Mouse (Mus musculus) hindbrain, embryonic 13.5 days (tissue): ENCODE results near the gene 1700025B11Rik. TPM values are rescaled to one million over a fixed set of nuclear protein-coding genes. Genes with fewer than 3 reads are reported as not detected.
"Not testable (repeated sequence)": the region's sequence is repeated elsewhere in the genome, so short reads cannot be mapped to it uniquely, and the experiment has no call there.

ENCODE experiments used
- ATAC-seq: fragments of 200-750 bp; cut with Nextera tagmentation; 2 replicates; pipeline ENCODE4 v1.8.0; 2017; ENCODE audit warnings: moderate TSS enrichment; ENCODE audit not compliant: low FRiP score
- H3K27ac ChIP-seq: fragments of 300-500 bp; sonication (generic); 2 replicates; pipeline ENCODE4 v1.5.1; 2015; ENCODE audit warnings: inconsistent platforms, mild to moderate bottlenecking, moderate library complexity
- H3K27me3 ChIP-seq: fragments of 300-500 bp; sonication (generic); 2 replicates; pipeline ENCODE4 v1.6.1; 2015; ENCODE audit warnings: mild to moderate bottlenecking, inconsistent platforms
- H3K36me3 ChIP-seq: fragments of 300-500 bp; sonication (generic); 2 replicates; pipeline ENCODE4 v1.6.1; 2015; ENCODE audit warnings: mild to moderate bottlenecking, inconsistent platforms
- H3K4me1 ChIP-seq: fragments of 300-500 bp; sonication (generic); replicated peaks from 2 replicates; pipeline ENCODE4 v1.6.1; 2015; ENCODE audit warnings: inconsistent platforms
- H3K4me2 ChIP-seq: fragments of 300-500 bp; sonication (generic); 2 replicates; pipeline ENCODE4 v1.6.1; 2015; ENCODE audit warnings: inconsistent platforms, mild to moderate bottlenecking, moderate library complexity
- H3K4me3 ChIP-seq: fragments of 300-500 bp; sonication (generic); 2 replicates; pipeline ENCODE4 v1.5.1; 2015; ENCODE audit warnings: mild to moderate bottlenecking, inconsistent platforms
- H3K9ac ChIP-seq: fragments of 300-500 bp; sonication (generic); 2 replicates; pipeline ENCODE4 v1.6.1; 2015; ENCODE audit warnings: mild to moderate bottlenecking, inconsistent platforms
- H3K9me3 ChIP-seq: fragments of 300-500 bp; sonication (generic); 2 replicates; pipeline ENCODE4 v1.6.1; 2016; ENCODE audit warnings: inconsistent platforms
- WGBS: fragments of 180-500 bp; shearing (Covaris S2); methylation state at CpG from one replicate; pipeline ENCODE4 v1.1.7; 2015; 5-methylcytosine and 5-hydroxymethylcytosine counted together
- polyA plus RNA-seq: library from polyadenylated mRNA; unstranded; fragments of >200 nt; fragmentation: Nextera tagmentation; extraction: Ambion mirVana; gene quantifications from 2 replicates; pipeline ENCODE4 v1.2.1, GENCODE M21; 2015

Gene 1700025B11Rik
- polyA plus RNA-seq = not detected in 2 replicates

GRCm38 (mm10) chr15:77561792-77562191 lies at the start of gene 1700025B11Rik:
1700025B11Rik (minus strand) TSS chr15:77561892.
- Histone ChIP-seq H3K27ac (no peak within 1 kb of the TSS), H3K36me3 (no peaks in the 10 kb centered on the region), H3K4me1 (no peaks in the 10 kb centered on the region), H3K27me3 (no peaks in the 10 kb centered on the region), H3K4me2 (no peak within 1 kb of the TSS), H3K9ac (no peak within 1 kb of the TSS), H3K9me3 (no peaks in the 10 kb centered on the region), H3K4me3 (no peak within 1 kb of the TSS)
- no peak for ATAC-seq

GRCm38 (mm10) chr15:77606069-77606468 lies 44.4 kb upstream of the 1700025B11Rik start:
- ATAC-seq = no peak
- no peak overlapping the region for H3K9ac ChIP-seq
- no peak overlapping the region for H3K27ac ChIP-seq
- H3K9me3 ChIP-seq = no peaks in the 10 kb centered on the region
- H3K4me3 ChIP-seq = no peak overlapping the region
- WGBS = 94% methylated on average over 3 of the region's 3 CpGs
- H3K4me1 ChIP-seq = no peaks in the 10 kb centered on the region
- no peaks in the 10 kb centered on the region for H3K27me3 ChIP-seq
- H3K4me2 ChIP-seq = no peak overlapping the region
- no peaks in the 10 kb centered on the region for H3K36me3 ChIP-seq

- Histone ChIP-seq H3K27ac (no peak within 1 kb of the TSS), H3K4me3 (no peak within 1 kb of the TSS), H3K9me3 (no peaks in the 10 kb centered on the region), H3K36me3 (no peaks in the 10 kb centered on the region), H3K4me1 (no peaks in the 10 kb centered on the region), H3K9ac (no peak within 1 kb of the TSS), H3K27me3 (no peaks in the 10 kb centered on the region), H3K4me2 (no peak within 1 kb of the TSS)
- 68% methylated on average over 1 of the region's 1 CpGs for WGBS
- no peak for ATAC-seq
These were observed 37.3 kb upstream of the 1700025B11Rik start, which contains the start of gene Gm36245 for GRCm38 (mm10) chr15:77598958-77599357. Gm36245 (plus strand) TSS chr15:77599258.

GRCm38 (mm10) chr15:77598429-77598828 lies 36.7 kb upstream of the 1700025B11Rik start:
- Histone ChIP-seq H3K9ac (no peak overlapping the region), H3K27me3 (no peaks in the 10 kb centered on the region), H3K36me3 (no peaks in the 10 kb centered on the region), H3K9me3 (no peaks in the 10 kb centered on the region), H3K4me2 (no peak overlapping the region), H3K4me1 (no peaks in the 10 kb centered on the region), H3K4me3 (no peak overlapping the region), H3K27ac (no peak overlapping the region)
- ATAC-seq = no peak
- WGBS = 74% methylated on average over 3 of the region's 3 CpGs

- Histone ChIP-seq H3K4me1 (no peaks in the 10 kb centered on the region), H3K4me2 (no peak within 1 kb of the TSS), H3K27me3 (no peaks in the 10 kb centered on the region), H3K27ac (no peak within 1 kb of the TSS), H3K36me3 (no peaks in the 10 kb centered on the region), H3K9ac (no peak within 1 kb of the TSS), H3K4me3 (no peak within 1 kb of the TSS), H3K9me3 (no peaks in the 10 kb centered on the region)
- no peak for ATAC-seq
- 67% methylated on average over 5 of the region's 5 CpGs for WGBS
These were observed 34.3 kb upstream of the 1700025B11Rik start, which contains the start of gene Apol10b for GRCm38 (mm10) chr15:77595961-77596360. Apol10b (minus strand) TSS chr15:77596125.

- Histone ChIP-seq H3K4me1 (no peaks in the 10 kb centered on the region), H3K27me3 (no peaks in the 10 kb centered on the region), H3K36me3 (no peaks in the 10 kb centered on the region), H3K27ac (no peak overlapping the region), H3K9ac (no peak overlapping the region), H3K4me2 (no peak overlapping the region), H3K9me3 (no peaks in the 10 kb centered on the region), H3K4me3 (no peak overlapping the region)
- no peak for ATAC-seq
- 87% methylated on average over 1 of the region's 1 CpGs for WGBS
These were observed 31.9 kb upstream of the 1700025B11Rik start for GRCm38 (mm10) chr15:77593557-77593956.

GRCm38 (mm10) chr15:77590881-77591280 lies 29.2 kb upstream of the 1700025B11Rik start:
- Histone ChIP-seq H3K4me3 (no peak overlapping the region), H3K9me3 (no peaks in the 10 kb centered on the region), H3K4me2 (no peak overlapping the region), H3K9ac (no peak overlapping the region), H3K27me3 (no peaks in the 10 kb centered on the region), H3K36me3 (no peaks in the 10 kb centered on the region), H3K27ac (no peak overlapping the region), H3K4me1 (no peaks in the 10 kb centered on the region)
- no peak for ATAC-seq
- WGBS = 78% methylated on average over 2 of the region's 2 CpGs

DNA sequence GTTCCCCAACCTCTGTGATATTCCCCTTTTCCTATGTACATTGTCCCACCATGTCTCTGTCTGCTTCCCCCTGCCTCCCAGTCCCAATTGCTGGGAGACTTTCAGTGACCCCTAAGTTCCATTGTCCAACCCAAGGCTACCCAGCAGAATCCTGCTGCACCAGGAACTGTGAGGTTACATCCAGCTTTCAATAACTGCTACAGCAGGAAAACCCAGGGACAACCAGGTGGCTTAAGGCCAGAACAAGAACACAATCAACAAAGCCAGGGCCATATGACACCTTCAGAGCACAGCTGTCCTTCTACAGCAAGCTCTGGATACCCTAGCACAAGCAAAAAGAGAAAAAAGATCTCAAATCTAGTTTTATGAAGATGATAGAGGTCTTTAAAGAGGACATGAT lies 27.3 kb upstream of the 1700025B11Rik start:
- H3K36me3 ChIP-seq = no peaks in the 10 kb centered on the region
- no peak overlapping the region for H3K27ac ChIP-seq
- no peaks in the 10 kb centered on the region for H3K27me3 ChIP-seq
- no peaks in the 10 kb centered on the region for H3K9me3 ChIP-seq
- no peak overlapping the region for H3K4me2 ChIP-seq
- no peaks in the 10 kb centered on the region for H3K4me1 ChIP-seq
- no peak overlapping the region for H3K4me3 ChIP-seq
- no peak for ATAC-seq
- no peak overlapping the region for H3K9ac ChIP-seq

DNA sequence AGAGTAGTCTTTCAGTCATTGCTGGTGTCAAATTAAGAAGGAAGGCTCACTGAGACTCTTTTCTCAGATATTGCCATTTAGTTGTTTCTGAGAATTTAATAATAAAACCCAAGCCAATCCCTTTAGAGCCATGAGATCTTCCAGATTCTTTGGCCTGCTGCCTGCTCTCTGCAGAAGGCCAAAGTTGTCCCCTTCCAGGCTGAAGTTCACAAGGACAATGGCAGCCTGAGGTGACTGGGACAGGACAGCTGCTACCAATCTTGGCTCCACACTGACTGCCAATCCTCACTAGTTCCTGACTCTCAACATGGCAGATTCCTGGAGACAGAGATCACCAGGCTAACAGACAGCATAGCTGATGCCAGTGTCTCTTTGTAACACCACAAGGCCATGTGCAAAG lies 25.3 kb upstream of the 1700025B11Rik start:
- no peaks in the 10 kb centered on the region for H3K27me3 ChIP-seq
- no peaks in the 10 kb centered on the region for H3K9me3 ChIP-seq
- H3K27ac ChIP-seq = no peak overlapping the region
- no peak overlapping the region for H3K4me2 ChIP-seq
- H3K4me1 ChIP-seq = no peaks in the 10 kb centered on the region
- no peaks in the 10 kb centered on the region for H3K36me3 ChIP-seq
- no peak for ATAC-seq
- no peak overlapping the region for H3K4me3 ChIP-seq
- H3K9ac ChIP-seq = no peak overlapping the region

DNA sequence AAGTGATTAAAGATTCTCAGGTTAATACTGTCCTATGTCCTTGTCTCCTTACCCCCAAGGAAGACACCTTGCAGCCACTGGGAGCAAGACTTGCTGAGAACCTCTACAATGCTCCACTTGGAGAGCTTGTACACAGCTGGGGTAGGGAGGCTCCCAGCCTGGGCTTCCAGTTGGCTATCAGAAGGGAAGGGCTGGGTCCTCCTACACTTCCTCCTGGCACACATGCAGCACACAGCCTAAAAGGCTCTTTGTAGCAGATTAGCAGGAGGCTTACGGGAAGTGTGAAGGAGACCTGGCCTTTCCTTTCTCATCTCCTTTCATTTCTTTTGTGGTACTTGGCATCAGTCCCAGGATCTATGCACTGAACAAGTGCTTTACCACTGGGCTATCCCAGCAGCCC lies 20.0 kb upstream of the 1700025B11Rik start:
- Histone ChIP-seq H3K9me3 (no peaks in the 10 kb centered on the region), H3K36me3 (no peaks in the 10 kb centered on the region), H3K27ac (peak overlapping the region; percentile 8; the same call in 1 of the 2 replicates), H3K27me3 (no peaks in the 10 kb centered on the region), H3K4me1 (no peaks in the 10 kb centered on the region), H3K9ac (no peak overlapping the region), H3K4me3 (no peak overlapping the region), H3K4me2 (no peak overlapping the region)
- ATAC-seq = no peak
- 45% methylated on average over 1 of the region's 1 CpGs for WGBS

DNA sequence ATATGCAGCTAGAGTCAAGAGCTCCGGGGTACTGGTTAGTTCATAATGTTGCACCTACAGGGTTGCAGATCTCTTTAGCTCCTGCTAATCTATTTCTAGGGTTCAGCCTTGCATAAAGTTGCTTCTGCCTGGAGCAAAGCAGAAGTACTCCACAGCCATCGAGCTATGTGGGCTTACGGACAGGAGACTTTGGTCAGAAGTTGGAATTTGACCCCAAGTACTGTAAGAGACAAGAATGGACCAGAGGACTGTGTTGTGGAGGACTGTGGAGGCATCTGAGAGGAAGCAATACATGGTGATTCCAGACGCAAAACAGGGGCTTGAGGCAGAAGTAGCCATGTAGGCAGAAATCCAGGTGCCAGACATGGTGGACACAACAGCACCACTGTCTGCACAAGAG lies 17.6 kb upstream of the 1700025B11Rik start:
- WGBS = 93% methylated on average over 4 of the region's 4 CpGs
- H3K27me3 ChIP-seq = no peaks in the 10 kb centered on the region
- no peak overlapping the region for H3K27ac ChIP-seq
- no peaks in the 10 kb centered on the region for H3K36me3 ChIP-seq
- no peak overlapping the region for H3K4me3 ChIP-seq
- no peak for ATAC-seq
- no peaks in the 10 kb centered on the region for H3K9me3 ChIP-seq
- no peak overlapping the region for H3K9ac ChIP-seq
- H3K4me2 ChIP-seq = no peak overlapping the region
- no peaks in the 10 kb centered on the region for H3K4me1 ChIP-seq

GRCm38 (mm10) chr15:77578801-77579200 lies 17.1 kb upstream of the 1700025B11Rik start:
- no peak for ATAC-seq
- Histone ChIP-seq H3K9ac (no peak overlapping the region), H3K27me3 (no peaks in the 10 kb centered on the region), H3K9me3 (no peaks in the 10 kb centered on the region), H3K36me3 (no peaks in the 10 kb centered on the region), H3K4me1 (no peaks in the 10 kb centered on the region), H3K4me3 (no peak overlapping the region), H3K4me2 (no peak overlapping the region), H3K27ac (no peak overlapping the region)
- WGBS = 92% methylated on average over 2 of the region's 2 CpGs

DNA sequence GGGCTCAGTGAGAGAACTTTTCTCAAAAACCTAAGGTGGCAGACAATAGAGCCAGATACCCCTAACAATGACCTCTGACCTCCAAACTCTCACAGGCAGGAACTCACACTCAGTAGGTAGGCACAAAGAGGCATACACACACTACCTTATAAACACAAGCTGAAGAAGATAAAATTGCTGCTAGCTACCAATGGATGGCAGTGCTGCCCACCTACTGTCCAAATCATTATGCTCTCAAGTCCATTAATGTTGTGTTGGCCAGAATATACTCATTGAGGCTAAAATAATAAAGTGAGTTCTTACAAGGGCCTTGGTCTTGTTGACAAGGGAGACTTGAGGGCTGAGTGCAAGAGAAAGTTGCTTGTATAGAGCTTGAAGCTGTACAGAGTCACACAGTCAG lies 1.5 kb upstream of the 1700025B11Rik start:
- Histone ChIP-seq H3K9me3 (no peaks in the 10 kb centered on the region), H3K4me1 (no peaks in the 10 kb centered on the region)
- no peak for ATAC-seq

DNA sequence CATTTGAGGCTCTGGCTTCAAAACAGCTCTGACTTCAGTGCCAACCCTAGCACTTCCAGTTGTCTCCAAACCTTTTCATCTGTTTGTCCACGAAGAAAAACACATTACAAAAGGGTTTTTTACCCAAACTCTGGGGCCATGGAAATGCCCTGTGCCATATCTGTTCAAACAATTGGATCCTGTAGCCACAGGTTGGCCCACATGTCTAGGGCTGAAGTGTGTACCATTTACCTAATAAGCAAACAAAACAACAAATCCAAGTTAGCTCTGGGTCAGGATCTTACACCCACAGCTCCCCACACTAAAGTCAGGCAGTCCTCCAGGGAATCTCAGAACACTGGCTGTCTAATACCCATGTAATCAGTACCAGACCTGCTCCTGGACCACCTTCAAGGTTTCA lies 22.5 kb downstream of the 1700025B11Rik start:
- WGBS = 57% methylated on average over 1 of the region's 1 CpGs
- H3K27ac ChIP-seq, H3K4me2 ChIP-seq, H3K9me3 ChIP-seq, ATAC-seq, H3K9ac ChIP-seq, H3K4me3 ChIP-seq, H3K4me1 ChIP-seq, H3K36me3 ChIP-seq, H3K27me3 ChIP-seq: not testable (repeated sequence)

More for the DNA sequence above, 1.5 kb upstream of the 1700025B11Rik start:
- Histone ChIP-seq H3K4me3 (no peak overlapping the region), H3K9ac (no peak overlapping the region), H3K27me3 (no peaks in the 10 kb centered on the region), H3K4me2 (no peak overlapping the region), H3K27ac (no peak overlapping the region), H3K36me3 (no peaks in the 10 kb centered on the region)
